Mouse (Mus musculus) forebrain, embryonic 13.5 days (tissue): ENCODE measurements around the gene Bcl9l. TPM values are rescaled to one million over a fixed set of nuclear protein-coding genes. Genes with fewer than 3 reads are reported as not detected.
A peak's percentile ranks its signal among the peaks of the same experiment; 100 is the strongest.

Experiments
- ATAC-seq: fragments of 200-750 bp; cut with Nextera tagmentation; 2 replicates; pipeline ENCODE4 v1.8.0; 2017
- H3K27ac ChIP-seq: fragments of 300-500 bp; sonication (generic); 2 replicates; pipeline ENCODE4 v1.5.1; 2015; ENCODE audit warnings: inconsistent platforms, mild to moderate bottlenecking, moderate library complexity
- H3K27me3 ChIP-seq: fragments of 300-500 bp; sonication (generic); 2 replicates; pipeline ENCODE4 v1.6.1; 2015; ENCODE audit warnings: mild to moderate bottlenecking, inconsistent platforms
- H3K36me3 ChIP-seq: fragments of 300-500 bp; sonication (generic); 2 replicates; pipeline ENCODE4 v1.6.1; 2015; ENCODE audit warnings: mild to moderate bottlenecking, inconsistent platforms; ENCODE audit not compliant: poor library complexity, severe bottlenecking
- H3K4me1 ChIP-seq: fragments of 300-500 bp; sonication (generic); 2 replicates; pipeline ENCODE4 v1.6.1; 2015; ENCODE audit warnings: inconsistent platforms
- H3K4me2 ChIP-seq: fragments of 300-500 bp; sonication (generic); 2 replicates; pipeline ENCODE4 v1.6.1; 2015; ENCODE audit warnings: inconsistent platforms, mild to moderate bottlenecking, moderate library complexity
- H3K4me3 ChIP-seq: fragments of 300-500 bp; sonication (generic); 2 replicates; pipeline ENCODE4 v1.5.1; 2015; ENCODE audit warnings: mild to moderate bottlenecking, inconsistent platforms
- H3K9ac ChIP-seq: fragments of 300-500 bp; sonication (generic); 2 replicates; pipeline ENCODE4 v1.6.1; 2015; ENCODE audit warnings: mild to moderate bottlenecking, inconsistent platforms
- H3K9me3 ChIP-seq: fragments of 300-500 bp; sonication (generic); replicated peaks from 2 replicates; pipeline ENCODE4 v1.6.1; 2016; ENCODE audit warnings: inconsistent platforms
- WGBS: fragments of 180-500 bp; shearing (Covaris S2); methylation state at CpG from one replicate; pipeline ENCODE4 v1.1.7; 2015; 5-methylcytosine and 5-hydroxymethylcytosine counted together
- polyA plus RNA-seq: library from polyadenylated mRNA; unstranded; fragments of >200 nt; fragmentation: Nextera tagmentation; extraction: Ambion mirVana; gene quantifications from 2 replicates; pipeline ENCODE4 v1.2.1, GENCODE M21; 2015

Bcl9l gene
- polyA plus RNA-seq, 1 experiment from 2014 or later: 8.6 TPM

DNA sequence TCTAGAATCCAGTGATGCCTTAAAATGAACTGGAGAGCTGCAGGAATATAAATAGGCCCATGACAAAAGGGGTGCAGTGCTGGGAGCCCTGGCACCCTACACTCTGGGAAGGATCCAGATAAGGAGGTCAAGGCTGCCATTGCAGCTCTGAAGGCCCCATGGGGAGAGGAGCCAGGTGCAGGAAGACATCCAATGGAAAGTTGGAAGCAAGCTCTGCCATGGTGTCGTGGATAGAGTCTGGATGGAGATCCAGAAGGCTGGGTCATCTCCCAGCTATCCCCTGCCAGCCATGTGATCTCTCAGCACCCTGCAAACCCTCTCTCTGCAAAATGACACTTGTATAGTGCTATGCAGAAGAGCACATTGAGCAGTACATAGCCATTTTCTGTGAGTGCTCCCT is 8.3 kb upstream of the Bcl9l start:
- H3K27ac ChIP-seq: no peak overlapping the region
- H3K4me3 ChIP-seq: no peak overlapping the region
- H3K27me3 ChIP-seq: no peaks in the 10 kb centered on the region
- H3K4me1 ChIP-seq: peaks cover 11% of the 10 kb centered on the region
- no peak overlapping the region for H3K9ac ChIP-seq
- ATAC-seq: no peak
- WGBS: 53% methylated on average over 1 of the region's 1 CpGs
- H3K9me3 ChIP-seq: no peaks in the 10 kb centered on the region
- H3K4me2 ChIP-seq: no peak overlapping the region
- no peaks in the 10 kb centered on the region for H3K36me3 ChIP-seq

GRCm38 (mm10) chr9:44475936-44476335 is 6.7 kb upstream of the Bcl9l start:
- Histone ChIP-seq H3K4me1 (peaks cover 21% of the 10 kb centered on the region), H3K36me3 (no peaks in the 10 kb centered on the region), H3K9me3 (no peaks in the 10 kb centered on the region), H3K4me3 (no peak overlapping the region), H3K9ac (no peak overlapping the region), H3K27ac (no peak overlapping the region), H3K27me3 (no peaks in the 10 kb centered on the region), H3K4me2 (no peak overlapping the region)
- 91% methylated on average over 3 of the region's 3 CpGs for WGBS
- ATAC-seq: no peak

- no peak for ATAC-seq
- Histone ChIP-seq H3K9me3 (no peaks in the 10 kb centered on the region), H3K4me2 (peak overlapping the region; percentile 93), H3K27ac (peak overlapping the region; percentile 98), H3K4me3 (peak overlapping the region; percentile 72), H3K36me3 (no peaks in the 10 kb centered on the region), H3K4me1 (peaks cover 31% of the 10 kb centered on the region), H3K9ac (peak overlapping the region; percentile 82), H3K27me3 (no peaks in the 10 kb centered on the region)
- WGBS: 5% methylated on average over 24 of the region's 24 CpGs
Measured at GRCm38 (mm10) chr9:44477339-44478228, 5.0 kb upstream of the Bcl9l start.

DNA sequence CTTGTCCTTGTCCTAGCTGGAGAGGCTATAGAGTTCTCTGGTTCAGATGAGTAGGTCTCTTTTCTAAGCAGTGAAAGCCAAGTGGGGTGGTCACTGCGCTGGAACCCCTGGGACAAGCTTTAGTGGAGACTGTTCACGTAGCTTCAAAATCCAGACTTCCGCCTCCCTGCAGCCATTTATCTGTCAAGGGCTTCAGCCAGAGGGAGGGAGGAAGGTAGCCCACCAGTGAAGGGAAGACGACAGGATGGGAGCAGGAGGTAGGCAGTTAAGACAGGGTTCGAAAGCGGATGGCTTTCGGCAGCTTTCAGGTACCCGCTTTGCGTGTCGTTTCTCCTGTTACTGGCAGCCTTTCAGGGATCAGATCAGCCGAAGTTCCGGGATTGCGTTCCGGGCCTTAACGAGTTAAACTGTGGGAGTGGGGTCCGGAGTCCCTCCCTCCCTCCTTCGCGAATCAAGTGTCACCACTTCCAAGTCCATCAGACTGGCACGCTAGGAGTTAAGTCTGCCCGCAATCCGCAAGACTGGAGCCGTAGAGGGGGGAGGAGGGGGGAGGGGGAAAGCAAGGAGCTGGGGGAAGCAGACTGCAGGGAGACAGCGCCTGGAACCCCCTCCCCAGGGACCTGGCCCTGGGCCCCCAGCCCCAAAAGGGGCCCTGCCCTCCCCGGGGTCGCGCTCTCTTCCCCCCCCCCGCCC is 4.2 kb upstream of the Bcl9l start:
- Histone ChIP-seq H3K9me3 (no peaks in the 10 kb centered on the region), H3K36me3 (no peaks in the 10 kb centered on the region), H3K4me3 (peak overlapping the region; percentile 72), H3K4me2 (peak overlapping the region; percentile 93), H3K4me1 (peaks cover 31% of the 10 kb centered on the region), H3K27me3 (no peaks in the 10 kb centered on the region), H3K27ac (peak overlapping the region; percentile 98), H3K9ac (peak overlapping the region; percentile 82)
- WGBS: 0% methylated on average over 23 of the region's 27 CpGs
- peak; percentile 60 for ATAC-seq

GRCm38 (mm10) chr9:44478959-44479605 is 3.5 kb upstream of the Bcl9l start:
- no peaks in the 10 kb centered on the region for H3K9me3 ChIP-seq
- H3K36me3 ChIP-seq: no peaks in the 10 kb centered on the region
- H3K9ac ChIP-seq: peak overlapping the region; percentile 82
- no peaks in the 10 kb centered on the region for H3K27me3 ChIP-seq
- peak overlapping the region; percentile 72 for H3K4me3 ChIP-seq
- ATAC-seq: peak; percentile 44
- peak overlapping the region; percentile 93 for H3K4me2 ChIP-seq
- H3K27ac ChIP-seq: peak overlapping the region; percentile 98
- under 1% methylated on average over 27 of the region's 29 CpGs for WGBS
- peaks cover 36% of the 10 kb centered on the region for H3K4me1 ChIP-seq

GRCm38 (mm10) chr9:44479628-44480428 is 2.8 kb upstream of the Bcl9l start:
- no peaks in the 10 kb centered on the region for H3K27me3 ChIP-seq
- no peaks in the 10 kb centered on the region for H3K36me3 ChIP-seq
- peak; percentile 60 for ATAC-seq
- H3K9ac ChIP-seq: peak overlapping the region; percentile 82
- H3K4me3 ChIP-seq: peak overlapping the region; percentile 72
- H3K9me3 ChIP-seq: no peaks in the 10 kb centered on the region
- peak overlapping the region; percentile 93 for H3K4me2 ChIP-seq
- H3K4me1 ChIP-seq: peaks cover 43% of the 10 kb centered on the region
- peak overlapping the region; percentile 98 for H3K27ac ChIP-seq
- under 1% methylated on average over 26 of the region's 26 CpGs for WGBS

- Histone ChIP-seq H3K4me3 (peak overlapping the region; percentile 99), H3K4me2 (peak overlapping the region; percentile 99), H3K9me3 (no peaks in the 10 kb centered on the region), H3K9ac (peak overlapping the region; percentile 99), H3K27ac (peak overlapping the region; percentile 99), H3K4me1 (peaks cover 66% of the 10 kb centered on the region), H3K27me3 (no peaks in the 10 kb centered on the region), H3K36me3 (no peaks in the 10 kb centered on the region)
- 6% methylated on average over 3 of the region's 3 CpGs for WGBS
- no peak for ATAC-seq
Measured at GRCm38 (mm10) chr9:44482112-44482511, 513 bp upstream of the Bcl9l start.

- Histone ChIP-seq H3K9me3 (no peaks in the 10 kb centered on the region), H3K36me3 (no peaks in the 10 kb centered on the region), H3K4me1 (peaks cover 66% of the 10 kb centered on the region), H3K4me2 (peak overlapping the region; percentile 99), H3K4me3 (peak overlapping the region; percentile 99), H3K27ac (peak overlapping the region; percentile 99), H3K27me3 (no peaks in the 10 kb centered on the region), H3K9ac (peak overlapping the region; percentile 99)
- 0% methylated on average over 28 of the region's 39 CpGs for WGBS
- ATAC-seq: no peak
Measured at GRCm38 (mm10) chr9:44483041-44483509, 450 bp downstream of the Bcl9l start.

- Histone ChIP-seq H3K4me1 (peaks cover 70% of the 10 kb centered on the region), H3K4me3 (peak overlapping the region; percentile 99), H3K9me3 (no peaks in the 10 kb centered on the region), H3K9ac (peak overlapping the region; percentile 99), H3K4me2 (peak overlapping the region; percentile 99), H3K36me3 (no peaks in the 10 kb centered on the region), H3K27ac (peak overlapping the region; percentile 99), H3K27me3 (no peaks in the 10 kb centered on the region)
- WGBS: 2% methylated on average over 12 of the region's 12 CpGs
- peak; percentile 23; the same call in 1 of the 2 replicates for ATAC-seq
Measured at GRCm38 (mm10) chr9:44483510-44484044, 952 bp downstream of the Bcl9l start.

GRCm38 (mm10) chr9:44484311-44485104 is 1.9 kb downstream of the Bcl9l start:
- peak overlapping the region; percentile 99; the same call in 1 of the 2 replicates for H3K27ac ChIP-seq
- H3K27me3 ChIP-seq: no peaks in the 10 kb centered on the region
- peaks cover 79% of the 10 kb centered on the region for H3K4me1 ChIP-seq
- H3K4me2 ChIP-seq: peak overlapping the region; percentile 99
- no peak for ATAC-seq
- peak overlapping the region; percentile 99 for H3K4me3 ChIP-seq
- no peaks in the 10 kb centered on the region for H3K9me3 ChIP-seq
- H3K9ac ChIP-seq: peak overlapping the region; percentile 99
- H3K36me3 ChIP-seq: no peaks in the 10 kb centered on the region
- WGBS: 40% methylated on average over 7 of the region's 7 CpGs
